ENCODE assay signal across 17 mouse cellular contexts in the genomic region with DNA sequence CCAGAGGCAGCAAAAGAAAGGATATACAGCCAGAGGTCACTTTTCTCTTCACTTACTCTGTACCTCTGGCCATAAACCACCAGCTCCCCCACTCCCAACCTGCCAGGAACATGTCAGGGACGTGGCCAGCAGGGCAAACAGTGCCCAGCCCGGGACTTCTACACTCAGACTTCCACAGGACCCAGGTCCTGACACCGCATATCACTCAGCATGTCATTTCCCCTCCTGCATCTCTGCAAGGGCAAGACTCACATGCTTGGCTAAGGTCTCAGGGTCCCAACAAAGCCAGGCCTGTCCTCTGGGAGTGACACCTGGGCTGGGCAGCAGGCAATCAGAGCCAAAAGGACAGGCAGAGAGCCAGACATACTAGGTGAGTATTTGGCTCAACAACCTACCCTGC. TPM values are rescaled to one million over a fixed set of nuclear protein-coding genes. Genes with fewer than 3 reads are reported as not detected.
A peak's percentile ranks its signal among the peaks of the same experiment; 100 is the strongest.
DNase-seq lines count a peak whose midpoint lies in the region; ATAC-seq and TF ChIP-seq lines count a peak whose summit lies in the region.
"Had no signal": no experiment of that assay in that cellular context is flagged by ENCODE, and none has a peak within 500 bp of the region (broad histone marks: within the 10 kb centered on the region; RNA-seq: fewer than 3 reads in every experiment).

No protein-coding gene starts in this region.

- H3K4me1 ChIP-seq in heart, embryonic 12.5 days (replicated peaks), result peaks cover 31% of the 10 kb centered on the region
- peaks cover 21% of the 10 kb centered on the region for H3K4me1 ChIP-seq in liver, adult 2 months (ENCODE audit: control insufficient read depth, insufficient read depth, low read length)
- peaks cover 5% of the 10 kb centered on the region; the same call in 1 of the 2 replicates for H3K4me1 ChIP-seq in liver, postnatal 0 days (ENCODE audit: insufficient read depth)
- peaks cover 26% of the 10 kb centered on the region for H3K4me1 ChIP-seq in limb, embryonic 11.5 days (ENCODE audit: control insufficient read depth, insufficient read depth, low read length)
- H3K4me1 ChIP-seq: liver, embryonic 13.5 days had no signal

- TF ChIP-seq POLR2A in liver, adult 2 months (IDR thresholded peaks at IDR 0.05; ENCODE audit: extremely low read depth, insufficient read depth, low read length), result no peak

- H3K9me3 ChIP-seq in heart, embryonic 12.5 days (replicated peaks), result no peaks in the 10 kb centered on the region
- H3K9me3 ChIP-seq in liver, postnatal 0 days (ENCODE audit: low read length), result no peaks in the 10 kb centered on the region
- no peaks in the 10 kb centered on the region for H3K9me3 ChIP-seq in limb, embryonic 11.5 days (ENCODE audit: control insufficient read depth, low read length)
- H3K9me3 ChIP-seq: liver, embryonic 13.5 days; megakaryocyte, embryonic 14.5 days; neural tube, embryonic 15.5 days; stomach, embryonic 15.5 days had no signal

- no peak overlapping the region for H3K27ac ChIP-seq in heart, embryonic 12.5 days (ENCODE audit: poor library complexity, severe bottlenecking)
- no peak overlapping the region for H3K27ac ChIP-seq in liver, adult 2 months (replicated peaks; ENCODE audit: insufficient read depth, low read depth, low read length)
- no peak overlapping the region for H3K27ac ChIP-seq in liver, postnatal 0 days (ENCODE audit: low read depth)
- no peak overlapping the region for H3K27ac ChIP-seq in limb, embryonic 11.5 days (replicated peaks; ENCODE audit: low read depth, low read length)
- H3K27ac ChIP-seq: liver, embryonic 13.5 days; stomach, embryonic 15.5 days had no signal

- TF ChIP-seq CTCF in liver, adult 2 months (IDR thresholded peaks at IDR 0.05; ENCODE audit: low read depth, low read length), result no peak
- no peak for TF ChIP-seq CTCF in liver, postnatal 0 days (IDR thresholded peaks at IDR 0.05; ENCODE audit: low read depth)

- H3K4me2 ChIP-seq in heart, embryonic 12.5 days, result no peak overlapping the region
- H3K4me2 ChIP-seq in liver, postnatal 0 days (ENCODE audit: low read depth, low read length), result no peak overlapping the region
- no peak overlapping the region for H3K4me2 ChIP-seq in limb, embryonic 11.5 days (ENCODE audit: low read depth, severe bottlenecking)
- H3K4me2 ChIP-seq: liver, embryonic 13.5 days; neural tube, embryonic 15.5 days; stomach, embryonic 15.5 days had no signal

- no peak for ATAC-seq in heart, embryonic 12.5 days (ENCODE audit: insufficient number of reproducible peaks, low FRiP score)
- ATAC-seq in liver, postnatal 0 days, result no peak
- ATAC-seq in limb, embryonic 11.5 days (ENCODE audit: insufficient number of reproducible peaks, low FRiP score, low TSS enrichment, low read depth), result no peak
- ATAC-seq: lung, postnatal 0 days had no signal

- H3K27me3 ChIP-seq in heart, embryonic 12.5 days (replicated peaks), result no peaks in the 10 kb centered on the region
- H3K27me3 ChIP-seq in liver, adult 2 months (ENCODE audit: control insufficient read depth, insufficient read depth, low read length), result no peaks in the 10 kb centered on the region
- H3K27me3 ChIP-seq in liver, postnatal 0 days (ENCODE audit: insufficient read depth, low read length), result no peaks in the 10 kb centered on the region
- H3K27me3 ChIP-seq in limb, embryonic 11.5 days (ENCODE audit: control insufficient read depth, insufficient read depth, low read length), result no peaks in the 10 kb centered on the region
- H3K27me3 ChIP-seq: neural tube, embryonic 15.5 days; stomach, embryonic 15.5 days had no signal

- no peak overlapping the region for H3K4me3 ChIP-seq in heart, embryonic 12.5 days
- no peak overlapping the region for H3K4me3 ChIP-seq in liver, adult 2 months (ENCODE audit: insufficient read depth, low read depth, low read length)
- H3K4me3 ChIP-seq in liver, postnatal 0 days (ENCODE audit: low read depth, low read length), result no peak overlapping the region
- no peak overlapping the region for H3K4me3 ChIP-seq in limb, embryonic 11.5 days (ENCODE audit: low read depth, low read length)
- H3K4me3 ChIP-seq: liver, embryonic 13.5 days; megakaryocyte, embryonic 14.5 days; neural tube, embryonic 15.5 days; stomach, embryonic 15.5 days had no signal

- intact Hi-C loops in heart, postnatal 25 days (cut with DNase I), result no loop called here

- H3K9ac ChIP-seq in heart, embryonic 12.5 days, result 0 out of 2 replicates have a peak overlapping the region, but pooled peaks have one; percentile 7
- H3K9ac ChIP-seq in liver, adult 2 months (ENCODE audit: low read depth, low read length), result no peak overlapping the region
- no peak overlapping the region for H3K9ac ChIP-seq in liver, postnatal 0 days (replicated peaks)
- H3K9ac ChIP-seq in limb, embryonic 11.5 days (ENCODE audit: low read length), result peak overlapping the region; percentile 17; the same call in 1 of the 2 replicates
- H3K9ac ChIP-seq: liver, embryonic 13.5 days; neural tube, embryonic 15.5 days; stomach, embryonic 15.5 days had no signal

- no peaks in the 10 kb centered on the region for H3K36me3 ChIP-seq in heart, embryonic 12.5 days
- no peaks in the 10 kb centered on the region for H3K36me3 ChIP-seq in liver, adult 2 months (ENCODE audit: control insufficient read depth, insufficient read depth, low read length)
- H3K36me3 ChIP-seq in liver, postnatal 0 days (replicated peaks; ENCODE audit: insufficient read depth, low read length), result no peaks in the 10 kb centered on the region
- H3K36me3 ChIP-seq in limb, embryonic 11.5 days (ENCODE audit: control insufficient read depth, insufficient read depth, low read length), result no peaks in the 10 kb centered on the region
- H3K36me3 ChIP-seq: liver, embryonic 13.5 days; neural tube, embryonic 15.5 days; stomach, embryonic 15.5 days had no signal

- DNase-seq in adrenal gland, postnatal 10 days, result peak; percentile 51
- no peak for DNase-seq in adrenal gland, postnatal 36 days
- no peak for DNase-seq in heart, postnatal 25 days (ENCODE audit: low spot score)
- peak; percentile 82 for DNase-seq in liver, adult 2 months (ENCODE audit: extremely low read depth, low read depth, low spot score)
- DNase-seq in liver, postnatal 0 days, result no peak
- DNase-seq in limb, embryonic 11.5 days (ENCODE audit: low spot score), result no peak
- no peak for DNase-seq in cerebellum, postnatal 14 days
- DNase-seq: cerebellum, postnatal 25 days; liver, embryonic 13.5 days; spleen, adult 18-20 months had no signal

- 39% methylated on average over 3 of the region's 3 CpGs for WGBS in heart, embryonic 12.5 days
- WGBS in liver, adult 2 months, result 7% methylated on average over 3 of the region's 3 CpGs
- 50% methylated on average over 3 of the region's 3 CpGs for whole genome bisulfite sequencing in liver, postnatal 0 days (ENCODE audit: insufficient replicate concordance)
- 35% methylated on average over 3 of the region's 3 CpGs for WGBS in limb, embryonic 11.5 days

- H3K79me2 ChIP-seq in liver, adult 2 months (ENCODE audit: control insufficient read depth, insufficient read depth, low read length), result no peaks in the 10 kb centered on the region; the same call in 1 of the 2 replicates

- TF ChIP-seq EP300 in liver, postnatal 0 days (IDR thresholded peaks at IDR 0.05; ENCODE audit: low read depth), result no peak

RNA-seq across cellular contexts. Expression of a gene that starts 11.2 kb away (rescaled TPM):
- 100 to 1,000 TPM; 284 to 309 TPM for total RNA-seq in adrenal gland, postnatal 10 days (2021)
- 100 to 1,000 TPM; 404 to 411 TPM for total RNA-seq in adrenal gland, postnatal 36 days (2021)
- polyA plus RNA-seq in heart, embryonic 12.5 days (2016; fragmentation: Nextera tagmentation; extraction: Ambion mirVana), result 111 and 115 TPM in 2 replicates
- 100 to 1,000 TPM; 679 to 701 TPM for total RNA-seq in heart, postnatal 25 days (2021)
- total RNA-seq in liver, adult 2 months (2014; rRNA removed), result 17.9 and 25.2 TPM in 2 replicates
- 42.1 and 47.9 TPM in 2 replicates for polyA plus RNA-seq in liver, adult 2 months (2012; rRNA removed)
- 12.1 and 12.8 TPM in 2 replicates for polyA plus RNA-seq in liver, postnatal 0 days (2015; fragmentation: Nextera tagmentation; extraction: Ambion mirVana)
- polyA plus RNA-seq in limb, embryonic 11.5 days (2014; fragmentation: Nextera tagmentation; extraction: Ambion mirVana), result 36.3 and 36.9 TPM in 2 replicates

RNA-seq across cellular contexts. Expression of a gene that starts 12.3 kb away (rescaled TPM):
- 1 to 10 TPM; 3.4 to 4.3 TPM for total RNA-seq in adrenal gland, postnatal 10 days (2021)
- total RNA-seq in adrenal gland, postnatal 36 days (2021), result 1 to 10 TPM; 1.2 to 2.0 TPM
- polyA plus RNA-seq in heart, embryonic 12.5 days (2016; fragmentation: Nextera tagmentation; extraction: Ambion mirVana), result 0.28 and 0.36 TPM in 2 replicates
- 1 to 10 TPM; 1.1 to 1.5 TPM for total RNA-seq in heart, postnatal 25 days (2021)
- 0.20 and 0.37 TPM in 2 replicates for total RNA-seq in liver, adult 2 months (2014; rRNA removed)
- 0.09 and 0.32 TPM in 2 replicates for polyA plus RNA-seq in liver, adult 2 months (2012; rRNA removed)
- polyA plus RNA-seq in liver, postnatal 0 days (2015; fragmentation: Nextera tagmentation; extraction: Ambion mirVana), result 0.20 TPM in 1 of 2 replicates, not detected in the other
- 0.07 TPM in 1 of 2 replicates, not detected in the other for polyA plus RNA-seq in limb, embryonic 11.5 days (2014; fragmentation: Nextera tagmentation; extraction: Ambion mirVana)
- total RNA-seq: layer of hippocampus, postnatal 25 days; left cerebral cortex, postnatal 25 days had no signal

RNA-seq across cellular contexts. Expression of a gene that starts 40.7 kb away (rescaled TPM):
- total RNA-seq in adrenal gland, postnatal 10 days (2021), result 1 to 10 TPM in 1 of 2 experiments, under 1 TPM in 1; 0.48 to 1.6 TPM
- total RNA-seq in adrenal gland, postnatal 36 days (2021), result under 1 TPM in 1 of 2 experiments, not detected in 1; 0.23 TPM
- polyA plus RNA-seq in heart, embryonic 12.5 days (2016; fragmentation: Nextera tagmentation; extraction: Ambion mirVana), result 0.08 and 0.11 TPM in 2 replicates
- total RNA-seq in heart, postnatal 25 days (2021), result under 1 TPM; 0.10 to 0.11 TPM
- 0.07 TPM in 1 of 2 replicates, not detected in the other for total RNA-seq in liver, adult 2 months (2014; rRNA removed)
- polyA plus RNA-seq in liver, adult 2 months (2012; rRNA removed), result 0.13 and 0.15 TPM in 2 replicates
- 2.5 and 3.2 TPM in 2 replicates for polyA plus RNA-seq in liver, postnatal 0 days (2015; fragmentation: Nextera tagmentation; extraction: Ambion mirVana)
- polyA plus RNA-seq in limb, embryonic 11.5 days (2014; fragmentation: Nextera tagmentation; extraction: Ambion mirVana), result 0.08 and 0.14 TPM in 2 replicates
- total RNA-seq: layer of hippocampus, postnatal 25 days; left cerebral cortex, postnatal 25 days had no signal

Comparison
In these comparisons a context has a peak if more than half of its experiments do, and no peak if none do; other contexts are left out.
1. DNase-seq: peak in adrenal gland, postnatal 10 days (single experiment) and liver, adult 2 months (single experiment); none in adrenal gland, postnatal 36 days (0 of 2), heart, postnatal 25 days (single experiment), liver, postnatal 0 days (single experiment), limb, embryonic 11.5 days (single experiment) and cerebellum, postnatal 14 days (0 of 2).
2. H3K9ac ChIP-seq: peak in heart, embryonic 12.5 days (single experiment) and limb, embryonic 11.5 days (single experiment); none in liver, adult 2 months (single experiment) and liver, postnatal 0 days (single experiment).
3. RNA of a gene that starts 11.2 kb away (total RNA-seq): 679 to 701 TPM in heart, postnatal 25 days, 404 to 411 TPM in adrenal gland, postnatal 36 days and 284 to 309 TPM in adrenal gland, postnatal 10 days; 17.9 to 25.2 TPM in liver, adult 2 months; every median in the first group is over 10 times any median in the second.